ENCODE assay signal across 27 mouse cellular contexts in genomic region chr17:28735317-28736105, GRCm38 (mm10). TPM values are rescaled to one million over a fixed set of nuclear protein-coding genes. Genes with fewer than 3 reads are reported as not detected.
DNase-seq lines count a peak whose midpoint lies in the region; ATAC-seq and TF ChIP-seq lines count a peak whose summit lies in the region.
"Had no signal": no experiment of that assay in that cellular context is flagged by ENCODE, and none has a peak within 500 bp of the region (broad histone marks: within the 10 kb centered on the region; RNA-seq: fewer than 3 reads in every experiment).

No protein-coding gene starts in this region.

- peaks cover 92% of the 10 kb centered on the region for H3K36me3 ChIP-seq in liver, embryonic 12.5 days
- peaks cover 21% of the 10 kb centered on the region for H3K36me3 ChIP-seq in liver, embryonic 11.5 days (ENCODE audit: control insufficient read depth, insufficient read depth, low read length)

- 67% methylated on average over 6 of the region's 6 CpGs for WGBS in liver, embryonic 12.5 days (ENCODE audit: insufficient replicate concordance)
- 77% methylated on average over 6 of the region's 6 CpGs for WGBS in liver, embryonic 11.5 days
- WGBS in bone marrow, adult 2 months = 42% methylated on average over 6 of the region's 6 CpGs

- no peak overlapping the region for H3K9ac ChIP-seq in liver, embryonic 12.5 days
- no peak overlapping the region for H3K9ac ChIP-seq in liver, embryonic 11.5 days (ENCODE audit: low read depth, low read length)
- H3K9ac ChIP-seq: embryonic facial prominence, embryonic 12.5 days; forebrain, postnatal 0 days; heart, embryonic 15.5 days; hindbrain, embryonic 13.5 days; limb, embryonic 12.5 days; liver, embryonic 15.5 days; midbrain, embryonic 13.5 days had no signal

- no peak overlapping the region for H3K4me3 ChIP-seq in liver, embryonic 12.5 days
- H3K4me3 ChIP-seq in liver, embryonic 11.5 days (ENCODE audit: low read depth, low read length) = no peak overlapping the region
- no peak overlapping the region for H3K4me3 ChIP-seq in bone marrow, adult 2 months (replicated peaks; ENCODE audit: control insufficient read depth, low read depth, low read length)
- H3K4me3 ChIP-seq: embryonic facial prominence, embryonic 12.5 days; heart, embryonic 15.5 days; hindbrain, embryonic 13.5 days; limb, embryonic 12.5 days; liver, embryonic 15.5 days; midbrain, embryonic 13.5 days had no signal

- H3K4me2 ChIP-seq in liver, embryonic 12.5 days = no peak overlapping the region
- no peak overlapping the region for H3K4me2 ChIP-seq in liver, embryonic 11.5 days
- H3K4me2 ChIP-seq: embryonic facial prominence, embryonic 12.5 days; heart, embryonic 15.5 days; hindbrain, embryonic 13.5 days; limb, embryonic 12.5 days; liver, embryonic 15.5 days; midbrain, embryonic 13.5 days had no signal

- H3K9me3 ChIP-seq in liver, embryonic 12.5 days (replicated peaks) = no peaks in the 10 kb centered on the region
- no peaks in the 10 kb centered on the region for H3K9me3 ChIP-seq in liver, embryonic 11.5 days (ENCODE audit: control insufficient read depth, low read length)
- H3K9me3 ChIP-seq: embryonic facial prominence, embryonic 12.5 days; G1E; heart, embryonic 15.5 days; hindbrain, embryonic 13.5 days; limb, embryonic 12.5 days; liver, embryonic 15.5 days; midbrain, embryonic 13.5 days had no signal

- ATAC-seq in liver, embryonic 12.5 days = no peak
- no peak for ATAC-seq in liver, embryonic 11.5 days (replicated peaks; ENCODE audit: low FRiP score)
- ATAC-seq in granulocyte monocyte progenitor cell, adult 5-6 weeks (replicated peaks; ENCODE audit: poor library complexity, severe bottlenecking) = peak; percentile 42
- 0 out of 2 replicates have a peak, but pooled peaks have one; percentile 16 for ATAC-seq in neutrophil, adult 5-6 weeks (ENCODE audit: extremely low read depth, insufficient number of reproducible peaks, low FRiP score, poor library complexity, severe bottlenecking)
- ATAC-seq in cerebellum, adult (ENCODE audit: insufficient number of reproducible peaks, low FRiP score, low TSS enrichment) = no peak
- ATAC-seq: activated CD4-positive, CD25-positive, alpha-beta regulatory T cell, adult 4 months; forebrain, postnatal 0 days; midbrain, embryonic 13.5 days had no signal

- no peak for TF ChIP-seq CTCF in bone marrow, adult 2 months (IDR thresholded peaks at IDR 0.05; ENCODE audit: control insufficient read depth, insufficient read depth, low read length)

- H3K4me1 ChIP-seq in liver, embryonic 12.5 days = peaks cover 7% of the 10 kb centered on the region
- peaks cover 3% of the 10 kb centered on the region; the same call in 1 of the 2 replicates for H3K4me1 ChIP-seq in liver, embryonic 11.5 days (replicated peaks; ENCODE audit: control insufficient read depth, insufficient read depth, low read length)
- peaks cover 7% of the 10 kb centered on the region; the same call in 1 of the 2 replicates for H3K4me1 ChIP-seq in bone marrow, adult 2 months (ENCODE audit: control insufficient read depth, insufficient read depth, low read length)
- H3K4me1 ChIP-seq: embryonic facial prominence, embryonic 12.5 days; heart, embryonic 15.5 days; limb, embryonic 12.5 days; midbrain, embryonic 13.5 days had no signal

- no peaks in the 10 kb centered on the region for H3K27me3 ChIP-seq in liver, embryonic 12.5 days (replicated peaks)
- H3K27me3 ChIP-seq in liver, embryonic 11.5 days (replicated peaks; ENCODE audit: control insufficient read depth, insufficient read depth, low read length) = no peaks in the 10 kb centered on the region
- H3K27me3 ChIP-seq: CH12.LX; embryonic facial prominence, embryonic 12.5 days; heart, embryonic 15.5 days; hindbrain, embryonic 13.5 days; limb, embryonic 12.5 days; liver, embryonic 15.5 days; midbrain, embryonic 13.5 days had no signal

- no peak for DNase-seq in liver, embryonic 11.5 days (ENCODE audit: low spot score)
- no peak for DNase-seq in thymus, postnatal 25 days
- DNase-seq: adrenal gland, postnatal 10 days; B cell, adult 2 months; cerebellum, adult 11 months; cerebellum, postnatal 10 days; forebrain, postnatal 0 days; gastrocnemius, postnatal 36 days; heart, postnatal 36 days; kidney, adult 11 months had no signal

- H3K27ac ChIP-seq in liver, embryonic 12.5 days = peak overlapping the region; percentile 47
- no peak overlapping the region for H3K27ac ChIP-seq in liver, embryonic 11.5 days (ENCODE audit: low read depth, low read length)
- peak overlapping the region; percentile 77 for H3K27ac ChIP-seq in bone marrow, adult 2 months (ENCODE audit: control insufficient read depth, insufficient read depth, low read depth, low read length, poor library complexity)
- H3K27ac ChIP-seq: embryonic facial prominence, embryonic 12.5 days; heart, embryonic 15.5 days; hindbrain, embryonic 13.5 days; kidney, postnatal 0 days; limb, embryonic 12.5 days; liver, embryonic 15.5 days; midbrain, embryonic 13.5 days; stomach, postnatal 0 days had no signal

- no peak for TF ChIP-seq POLR2A in bone marrow, adult 2 months (IDR thresholded peaks at IDR 0.05; ENCODE audit: borderline replicate concordance, control insufficient read depth, low read depth, low read length)

RNA-seq across cellular contexts. Expression of gene AC170998.1, which starts 9.6 kb away (rescaled TPM):
- 2.5 and 3.1 TPM in 2 replicates for polyA plus RNA-seq in liver, embryonic 12.5 days (2016; fragmentation: Nextera tagmentation; extraction: Ambion mirVana)
- 0.84 and 3.6 TPM in 2 replicates for polyA plus RNA-seq in liver, embryonic 11.5 days (2014; fragmentation: Nextera tagmentation; extraction: Ambion mirVana)
- 2.7 and 6.1 TPM in 2 replicates for polyA plus RNA-seq in bone marrow, adult 2 months (2011; ENCODE audit: insufficient read depth, insufficient read length, low replicate concordance, missing spikeins)
- total RNA-seq in granulocyte monocyte progenitor cell, adult 5-6 weeks (2014; fragmentation: Nextera tagmentation) = 10.5 and 19.9 TPM in 2 replicates
- total RNA-seq in granulocyte monocyte progenitor cell, adult 5-6 weeks (2017) = 1.3 and 3.2 TPM in 2 replicates
- 18.3 and 18.7 TPM in 2 replicates for total RNA-seq in neutrophil, adult 5-6 weeks (2017)
- total RNA-seq: monocyte, adult 5-6 weeks had no signal
- polyA plus RNA-seq: G1E had no signal

RNA-seq across cellular contexts. Expression of gene Mapk13, which starts 33.6 kb away (rescaled TPM):
- 2.3 and 2.5 TPM in 2 replicates for polyA plus RNA-seq in liver, embryonic 12.5 days (2016; fragmentation: Nextera tagmentation; extraction: Ambion mirVana)
- 5.0 and 5.5 TPM in 2 replicates for polyA plus RNA-seq in liver, embryonic 11.5 days (2014; fragmentation: Nextera tagmentation; extraction: Ambion mirVana)
- polyA plus RNA-seq in bone marrow, adult 2 months (2011; ENCODE audit: insufficient read depth, insufficient read length, low replicate concordance, missing spikeins) = 37.7 and 70.0 TPM in 2 replicates
- 1.8 and 2.0 TPM in 2 replicates for total RNA-seq in granulocyte monocyte progenitor cell, adult 5-6 weeks (2014; fragmentation: Nextera tagmentation)
- total RNA-seq in granulocyte monocyte progenitor cell, adult 5-6 weeks (2017) = 0.88 and 3.4 TPM in 2 replicates
- total RNA-seq in neutrophil, adult 5-6 weeks (2017) = 21.1 and 22.0 TPM in 2 replicates
- total RNA-seq: CH12.LX; gastrocnemius, postnatal 36 days had no signal
- polyA plus RNA-seq: activated CD4-positive, CD25-positive, alpha-beta regulatory T cell, adult 4 months; G1E had no signal

RNA-seq across cellular contexts. Expression of gene Mapk14, which starts 44.4 kb away (rescaled TPM):
- 53.4 and 55.7 TPM in 2 replicates for polyA plus RNA-seq in liver, embryonic 12.5 days (2016; fragmentation: Nextera tagmentation; extraction: Ambion mirVana)
- polyA plus RNA-seq in liver, embryonic 11.5 days (2014; fragmentation: Nextera tagmentation; extraction: Ambion mirVana) = 58.5 and 64.6 TPM in 2 replicates
- 35.7 and 100 TPM in 2 replicates for polyA plus RNA-seq in bone marrow, adult 2 months (2011; ENCODE audit: insufficient read depth, insufficient read length, low replicate concordance, missing spikeins)
- total RNA-seq in granulocyte monocyte progenitor cell, adult 5-6 weeks (2014; fragmentation: Nextera tagmentation) = 123 and 141 TPM in 2 replicates
- 101 and 156 TPM in 2 replicates for total RNA-seq in granulocyte monocyte progenitor cell, adult 5-6 weeks (2017)
- 197 and 202 TPM in 2 replicates for total RNA-seq in neutrophil, adult 5-6 weeks (2017)

RNA-seq across cellular contexts. Expression of gene Slc26a8, which starts 45.5 kb away (rescaled TPM):
- polyA plus RNA-seq in liver, embryonic 12.5 days (2016; fragmentation: Nextera tagmentation; extraction: Ambion mirVana) = 0.41 and 0.48 TPM in 2 replicates
- 0.34 and 0.75 TPM in 2 replicates for polyA plus RNA-seq in liver, embryonic 11.5 days (2014; fragmentation: Nextera tagmentation; extraction: Ambion mirVana)
- polyA plus RNA-seq in bone marrow, adult 2 months (2011; ENCODE audit: insufficient read depth, insufficient read length, low replicate concordance, missing spikeins) = 5.3 and 5.9 TPM in 2 replicates
- 3.8 TPM in 1 of 2 replicates, not detected in the other for total RNA-seq in granulocyte monocyte progenitor cell, adult 5-6 weeks (2014; fragmentation: Nextera tagmentation)
- total RNA-seq in granulocyte monocyte progenitor cell, adult 5-6 weeks (2017) = 0.93 and 2.5 TPM in 2 replicates
- 2.0 and 2.8 TPM in 2 replicates for total RNA-seq in neutrophil, adult 5-6 weeks (2017)
- total RNA-seq: CH12.LX had no signal
- polyA plus RNA-seq: activated CD4-positive, CD25-positive, alpha-beta regulatory T cell, adult 4 months had no signal

Comparison
In these comparisons a context has a peak if more than half of its experiments do, and no peak if none do; other contexts are left out.
1. ATAC-seq: peak in granulocyte monocyte progenitor cell, adult 5-6 weeks (single experiment) and neutrophil, adult 5-6 weeks (single experiment); none in liver, embryonic 12.5 days (single experiment), liver, embryonic 11.5 days (single experiment) and cerebellum, adult (single experiment).